Mouse (Mus musculus): ENCODE results near the gene Grm6. TPM values are rescaled to one million over a fixed set of nuclear protein-coding genes. Genes with fewer than 3 reads are reported as not detected.

The Grm6 gene
- polyA plus RNA-seq, 1 experiment from 2014 or later, result not detected

DNA sequence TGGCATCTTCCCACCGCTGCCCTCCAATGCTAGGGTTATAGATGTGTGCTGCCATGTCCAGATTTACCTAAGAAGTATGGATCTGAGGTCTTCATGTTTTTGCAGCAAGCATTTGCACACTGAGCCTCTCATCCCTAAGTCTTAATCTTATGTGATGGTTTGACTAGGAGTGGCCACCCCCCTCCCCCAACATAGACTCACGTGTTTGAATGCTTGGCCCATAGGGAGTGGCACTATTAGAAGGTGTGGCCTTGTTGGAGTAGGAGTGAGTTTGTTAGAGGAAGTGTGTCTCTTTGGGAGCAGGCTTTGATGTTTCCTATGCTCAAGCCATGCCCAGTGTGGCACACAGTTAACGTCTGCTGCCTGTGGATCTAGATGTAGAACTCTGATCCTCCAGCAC is 28.2 kb downstream of the Grm6 start:
- 90% methylated on average over 3 of the region's 3 CpGs for whole genome bisulfite sequencing

GRCm38 (mm10) chr11:50883756-50884155 is 33.3 kb downstream of the Grm6 start:
- ATAC-seq, result no peak

More for the DNA sequence above, 28.2 kb downstream of the Grm6 start:
- H3K4me3 ChIP-seq (replicated peaks), result no peak overlapping the region
- H3K9ac ChIP-seq, result no peak overlapping the region
- H3K4me1 ChIP-seq (replicated peaks), result no peaks in the 10 kb centered on the region
- peaks cover 10% of the 10 kb centered on the region for H3K36me3 ChIP-seq
- no peaks in the 10 kb centered on the region for H3K27me3 ChIP-seq (replicated peaks)
- no peak for ATAC-seq
- no peak overlapping the region for H3K27ac ChIP-seq
- no peaks in the 10 kb centered on the region for H3K9me3 ChIP-seq
- no peak overlapping the region for H3K4me2 ChIP-seq (replicated peaks)

DNA sequence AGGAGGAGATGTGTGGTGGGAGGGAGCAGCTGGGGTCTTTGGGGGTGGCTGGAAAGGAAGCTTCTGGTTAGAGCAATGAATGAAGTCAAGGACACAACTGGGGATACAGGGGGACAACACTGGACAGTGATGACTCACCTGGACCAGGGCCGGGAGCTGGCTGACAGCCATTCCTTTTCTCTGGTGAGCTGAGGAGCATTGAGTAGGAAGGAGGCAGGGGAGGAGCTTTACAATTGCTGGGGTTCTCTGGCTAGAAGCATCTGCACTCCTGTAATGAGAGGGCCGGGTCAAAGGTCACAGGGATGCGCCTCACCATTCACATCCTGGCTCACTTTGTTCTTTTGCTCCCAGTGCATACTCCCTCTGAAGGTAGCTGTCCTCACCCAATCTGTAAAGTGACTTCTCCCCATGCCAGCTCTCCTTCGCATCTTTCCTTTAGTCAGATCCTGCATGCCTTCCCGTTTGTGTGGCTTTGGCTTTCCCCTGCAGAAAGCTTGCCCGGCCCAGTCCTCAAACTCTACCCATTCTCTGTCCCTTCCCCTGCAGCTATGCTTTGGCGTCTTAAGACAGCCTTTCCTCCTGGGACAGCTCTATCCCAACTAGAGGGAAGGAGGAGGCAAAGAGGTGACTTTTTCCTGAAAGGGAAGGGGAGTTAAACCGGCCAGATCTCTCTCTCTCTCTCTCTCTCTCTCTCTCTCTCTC is 35.9 kb downstream of the Grm6 start:
- Histone ChIP-seq H3K4me2 (replicated peaks) (peak overlapping the region; percentile 76), H3K4me1 (replicated peaks) (peaks cover 5% of the 10 kb centered on the region; the same call in 1 of the 2 replicates), H3K4me3 (replicated peaks) (peak overlapping the region; percentile 43), H3K27me3 (replicated peaks) (no peaks in the 10 kb centered on the region), H3K9me3 (no peaks in the 10 kb centered on the region), H3K9ac (peak overlapping the region; percentile 57), H3K36me3 (no peaks in the 10 kb centered on the region), H3K27ac (no peak overlapping the region)
- ATAC-seq, result 0 out of 2 replicates have a peak, but pooled peaks have one; percentile 19
- 41% methylated on average over 8 of the region's 8 CpGs for WGBS

More at GRCm38 (mm10) chr11:50883756-50884155, 33.3 kb downstream of the Grm6 start:
- WGBS, result 81% methylated on average over 3 of the region's 3 CpGs
- peaks cover 5% of the 10 kb centered on the region; the same call in 1 of the 2 replicates for H3K4me1 ChIP-seq (replicated peaks)
- no peak overlapping the region for H3K9ac ChIP-seq
- H3K36me3 ChIP-seq, result peaks cover 1% of the 10 kb centered on the region; the same call in 1 of the 2 replicates
- H3K4me3 ChIP-seq (replicated peaks), result no peak overlapping the region
- no peaks in the 10 kb centered on the region for H3K27me3 ChIP-seq (replicated peaks)
- H3K4me2 ChIP-seq (replicated peaks), result no peak overlapping the region
- H3K27ac ChIP-seq, result no peak overlapping the region
- H3K9me3 ChIP-seq, result no peaks in the 10 kb centered on the region

DNA sequence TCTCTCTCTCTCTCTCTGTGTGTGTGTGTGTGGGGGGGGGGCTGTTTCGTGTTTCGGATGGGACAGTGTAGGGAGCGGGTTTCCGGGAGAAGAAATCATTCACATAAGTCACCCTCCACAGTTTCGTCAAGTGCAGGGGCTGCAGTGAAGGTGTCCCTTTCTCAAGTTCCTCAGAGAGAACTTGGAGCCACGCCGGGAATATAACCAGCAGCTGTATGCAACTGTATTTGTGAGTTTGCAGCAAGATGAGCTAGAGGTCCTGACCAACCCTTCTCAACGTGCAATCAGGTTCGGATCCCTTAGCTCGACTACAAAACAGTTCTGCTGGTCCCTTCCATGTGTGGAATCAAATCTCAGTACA is 36.4 kb downstream of the Grm6 start:
- ATAC-seq, result peak; percentile 37; the same call in 1 of the 2 replicates
- H3K36me3 ChIP-seq, result no peaks in the 10 kb centered on the region
- peak overlapping the region; percentile 43 for H3K4me3 ChIP-seq (replicated peaks)
- peaks cover 5% of the 10 kb centered on the region; the same call in 1 of the 2 replicates for H3K4me1 ChIP-seq (replicated peaks)
- WGBS, result 10% methylated on average over 10 of the region's 10 CpGs
- H3K27ac ChIP-seq, result peak overlapping the region; percentile 42; the same call in 1 of the 2 replicates
- H3K9ac ChIP-seq, result peak overlapping the region; percentile 57
- H3K27me3 ChIP-seq (replicated peaks), result no peaks in the 10 kb centered on the region
- no peaks in the 10 kb centered on the region; the same call in 1 of the 2 replicates for H3K9me3 ChIP-seq
- peak overlapping the region; percentile 76 for H3K4me2 ChIP-seq (replicated peaks)

GRCm38 (mm10) chr11:50887390-50888128 is 37.1 kb downstream of the Grm6 start, which contains the start of gene Zfp454:
Zfp454 (minus strand) TSS chr11:50887651.
- Histone ChIP-seq H3K4me1 (replicated peaks) (peaks cover 5% of the 10 kb centered on the region; the same call in 1 of the 2 replicates), H3K36me3 (no peaks in the 10 kb centered on the region), H3K27me3 (replicated peaks) (no peaks in the 10 kb centered on the region), H3K27ac (peak within 1 kb of the TSS; percentile 42; the same call in 1 of the 2 replicates), H3K4me2 (replicated peaks) (peak within 1 kb of the TSS; percentile 76), H3K9me3 (no peaks in the 10 kb centered on the region; the same call in 1 of the 2 replicates), H3K4me3 (replicated peaks) (peak within 1 kb of the TSS; percentile 43), H3K9ac (peak within 1 kb of the TSS; percentile 57)
- 5% methylated on average over 26 of the region's 26 CpGs for WGBS
- peak; percentile 97 for ATAC-seq

DNA sequence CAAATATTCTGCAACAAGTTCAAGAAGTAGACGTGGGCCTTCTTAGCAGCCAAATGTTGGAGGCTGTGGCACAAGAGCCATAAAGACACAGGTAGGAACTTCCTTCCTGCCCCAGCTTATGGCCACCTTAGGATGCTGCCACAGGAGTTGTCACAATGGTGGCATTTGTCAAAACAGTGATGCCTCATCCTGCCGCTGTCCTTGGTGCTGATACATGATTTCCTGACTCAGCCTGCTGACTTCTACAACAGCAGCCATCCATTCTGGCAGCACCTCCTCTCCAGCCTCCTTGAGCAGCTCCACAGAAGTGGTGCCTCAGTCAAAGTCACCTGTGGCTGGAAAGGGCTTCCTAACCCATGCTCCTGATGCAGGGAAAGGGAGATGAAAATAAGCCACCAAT is 42.0 kb downstream of the Grm6 start:
- no peak for ATAC-seq
- no peaks in the 10 kb centered on the region for H3K4me1 ChIP-seq (replicated peaks)
- H3K4me3 ChIP-seq (replicated peaks), result no peak overlapping the region
- H3K9me3 ChIP-seq, result no peaks in the 10 kb centered on the region; the same call in 1 of the 2 replicates
- no peaks in the 10 kb centered on the region for H3K27me3 ChIP-seq (replicated peaks)
- H3K36me3 ChIP-seq, result no peaks in the 10 kb centered on the region
- H3K4me2 ChIP-seq (replicated peaks), result no peak overlapping the region
- WGBS, result 43% methylated on average over 2 of the region's 2 CpGs
- H3K27ac ChIP-seq, result no peak overlapping the region
- no peak overlapping the region for H3K9ac ChIP-seq

DNA sequence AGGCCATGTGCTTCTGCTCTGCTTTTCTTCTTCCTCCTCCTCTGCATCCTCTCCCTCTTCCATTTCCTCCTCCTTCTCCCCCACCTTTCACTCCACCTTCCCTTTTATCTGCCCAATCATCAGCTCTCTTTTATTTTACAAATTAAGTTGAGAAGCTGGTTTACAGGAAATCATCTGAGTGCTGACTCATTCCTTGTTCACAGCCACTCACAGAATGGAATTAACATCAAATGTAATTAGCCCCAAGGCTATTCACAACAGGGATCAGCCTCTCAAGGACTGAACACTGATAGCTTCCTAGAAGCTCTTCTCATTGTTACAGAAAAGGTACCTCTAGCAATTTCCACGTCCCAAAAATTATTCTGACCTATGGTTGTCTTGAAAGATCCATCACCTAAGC is 46.9 kb downstream of the Grm6 start:
- no peaks in the 10 kb centered on the region for H3K4me1 ChIP-seq (replicated peaks)
- no peak overlapping the region for H3K4me2 ChIP-seq (replicated peaks)
- no peak overlapping the region for H3K4me3 ChIP-seq (replicated peaks)
- H3K27me3 ChIP-seq (replicated peaks), result no peaks in the 10 kb centered on the region
- peaks cover 24% of the 10 kb centered on the region for H3K36me3 ChIP-seq
- ATAC-seq, result no peak
- peaks cover 17% of the 10 kb centered on the region for H3K9me3 ChIP-seq
- 74% methylated on average over 1 of the region's 1 CpGs for WGBS
- no peak overlapping the region for H3K27ac ChIP-seq
- no peak overlapping the region for H3K9ac ChIP-seq

GRCm38 (mm10) chr11:50908136-50908535 is 57.7 kb downstream of the Grm6 start:
- no peak overlapping the region for H3K9ac ChIP-seq
- WGBS, result 89% methylated on average over 5 of the region's 5 CpGs

GRCm38 (mm10) chr11:50913301-50913700 is 62.8 kb downstream of the Grm6 start:
- Histone ChIP-seq H3K9ac (no peak overlapping the region), H3K9me3 (no peaks in the 10 kb centered on the region), H3K27me3 (replicated peaks) (no peaks in the 10 kb centered on the region), H3K4me3 (replicated peaks) (no peak overlapping the region), H3K4me1 (replicated peaks) (no peaks in the 10 kb centered on the region), H3K36me3 (peaks cover 29% of the 10 kb centered on the region), H3K27ac (no peak overlapping the region), H3K4me2 (replicated peaks) (no peak overlapping the region)
- WGBS, result 83% methylated on average over 1 of the region's 1 CpGs
- ATAC-seq, result no peak

More at GRCm38 (mm10) chr11:50908136-50908535, 57.7 kb downstream of the Grm6 start:
- ATAC-seq, result no peak
- no peaks in the 10 kb centered on the region; the same call in 1 of the 2 replicates for H3K9me3 ChIP-seq
- H3K27ac ChIP-seq, result no peak overlapping the region
- no peak overlapping the region for H3K4me2 ChIP-seq (replicated peaks)
- no peaks in the 10 kb centered on the region for H3K27me3 ChIP-seq (replicated peaks)
- H3K4me1 ChIP-seq (replicated peaks), result no peaks in the 10 kb centered on the region
- peaks cover 66% of the 10 kb centered on the region for H3K36me3 ChIP-seq
- no peak overlapping the region for H3K4me3 ChIP-seq (replicated peaks)

DNA sequence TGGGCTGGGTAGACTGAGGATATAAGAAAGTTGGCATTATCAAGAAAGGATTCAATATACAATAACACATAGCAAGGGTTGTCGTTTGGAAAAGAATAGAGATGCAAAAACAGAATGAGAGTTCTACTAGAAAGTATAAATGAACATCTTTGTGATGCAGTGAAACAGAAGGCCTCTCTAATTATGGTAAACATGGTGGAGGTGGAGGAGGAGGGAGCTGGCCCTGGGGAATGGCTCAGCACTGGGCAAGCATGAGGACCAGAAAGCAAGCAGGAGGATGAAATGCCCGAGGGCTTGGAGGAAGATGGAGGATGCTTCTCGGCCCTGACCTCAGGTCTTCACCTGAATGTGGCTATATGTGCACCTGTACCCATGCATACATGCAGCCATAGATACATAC is 64.0 kb downstream of the Grm6 start:
- WGBS, result 90% methylated on average over 3 of the region's 3 CpGs
- no peaks in the 10 kb centered on the region for H3K9me3 ChIP-seq
- H3K36me3 ChIP-seq, result peaks cover 22% of the 10 kb centered on the region
- no peak overlapping the region for H3K27ac ChIP-seq
- no peak overlapping the region for H3K4me3 ChIP-seq (replicated peaks)
- H3K4me1 ChIP-seq (replicated peaks), result no peaks in the 10 kb centered on the region
- no peak for ATAC-seq
- no peak overlapping the region for H3K4me2 ChIP-seq (replicated peaks)
- no peaks in the 10 kb centered on the region for H3K27me3 ChIP-seq (replicated peaks)
- H3K9ac ChIP-seq, result no peak overlapping the region
